Mouse (Mus musculus): ENCODE data around the gene Sf3b6.
"Not testable (repeated sequence)": the region's sequence is repeated elsewhere in the genome, so short reads cannot be mapped to it uniquely, and the experiment has no call there.

Gene Sf3b6

GRCm38 (mm10) chr12:4817361-4818101 is at the start of gene Sf3b6:
Gene Sf3b6 (plus strand): TSS chr12:4817544.
- in situ Hi-C loops (cut with MboI, MseI) = no loop called here

GRCm38 (mm10) chr12:4768492-4769332 is 48.6 kb upstream of the Sf3b6 start, which contains the start of the genes Pfn4 and Fam228b:
Gene Pfn4 (plus strand): TSS chr12:4769022.
Gene Fam228b (minus strand): TSS chr12:4769267.
- in situ Hi-C loops (cut with MboI, MseI) = no loop called here

- in situ Hi-C loops (cut with MboI, MseI) = no loop called here
These were observed 48.0 kb upstream of the Sf3b6 start for GRCm38 (mm10) chr12:4769333-4769723.

GRCm38 (mm10) chr12:4774895-4775587 is 42.3 kb upstream of the Sf3b6 start:
- in situ Hi-C loops (cut with MboI, MseI) = no loop called here

GRCm38 (mm10) chr12:4775588-4775949 is 41.8 kb upstream of the Sf3b6 start:
- in situ Hi-C loops (cut with MboI, MseI) = no loop called here

GRCm38 (mm10) chr12:4777734-4778133 is 39.6 kb upstream of the Sf3b6 start:
- in situ Hi-C loops (cut with MboI, MseI) = no loop called here

- in situ Hi-C loops (cut with MboI, MseI) = no loop called here
These were observed 37.1 kb upstream of the Sf3b6 start for GRCm38 (mm10) chr12:4780245-4780644.

- in situ Hi-C loops (cut with MboI, MseI) = no loop called here
These were observed 36.1 kb upstream of the Sf3b6 start for GRCm38 (mm10) chr12:4781270-4781669.

- in situ Hi-C loops (cut with MboI, MseI) = not testable (repeated sequence)
These were observed 35.5 kb upstream of the Sf3b6 start for GRCm38 (mm10) chr12:4781725-4782404.

- in situ Hi-C loops (cut with MboI, MseI) = no loop called here
These were observed 33.7 kb upstream of the Sf3b6 start for GRCm38 (mm10) chr12:4783598-4783997.

GRCm38 (mm10) chr12:4784466-4784865 is 32.9 kb upstream of the Sf3b6 start:
- in situ Hi-C loops (cut with MboI, MseI) = no loop called here

- in situ Hi-C loops (cut with MboI, MseI) = not testable (repeated sequence)
These were observed 29.2 kb upstream of the Sf3b6 start for GRCm38 (mm10) chr12:4788128-4788527.

GRCm38 (mm10) chr12:4793718-4794117 is 23.6 kb upstream of the Sf3b6 start:
- in situ Hi-C loops (cut with MboI, MseI) = no loop called here

GRCm38 (mm10) chr12:4797471-4797870 is 19.9 kb upstream of the Sf3b6 start:
- in situ Hi-C loops (cut with MboI, MseI) = not testable (repeated sequence)

- in situ Hi-C loops (cut with MboI, MseI) = no loop called here
These were observed 6.3 kb upstream of the Sf3b6 start for GRCm38 (mm10) chr12:4811036-4811435.

GRCm38 (mm10) chr12:4811705-4812104 is 5.6 kb upstream of the Sf3b6 start:
- in situ Hi-C loops (cut with MboI, MseI) = no loop called here

- in situ Hi-C loops (cut with MboI, MseI) = no loop called here
These were observed 3.7 kb upstream of the Sf3b6 start for GRCm38 (mm10) chr12:4813636-4814035.

- in situ Hi-C loops (cut with MboI, MseI) = no loop called here
These were observed 524 bp upstream of the Sf3b6 start for GRCm38 (mm10) chr12:4816680-4817360.

- in situ Hi-C loops (cut with MboI, MseI) = no loop called here
These were observed 9.9 kb downstream of the Sf3b6 start for GRCm38 (mm10) chr12:4827256-4827655.

GRCm38 (mm10) chr12:4836959-4837358 is 19.6 kb downstream of the Sf3b6 start:
- in situ Hi-C loops (cut with MboI, MseI) = no loop called here

GRCm38 (mm10) chr12:4840010-4840409 is 22.7 kb downstream of the Sf3b6 start:
- in situ Hi-C loops (cut with MboI, MseI) = no loop called here

All from T-helper 1 cell (primary cell).